Mouse (Mus musculus) embryonic facial prominence, embryonic 11.5 days (tissue): ENCODE measurements at regions not wholly inside any gene's neighbourhood (a gene's known extent, or its start where the extent isn't known, plus 50 kb on each side); places are given as distances from the start of the nearest gene placed in this dataset.

Experiments used
- ATAC-seq: fragments of 200-750 bp; cut with Nextera tagmentation; replicated peaks from 2 replicates; pipeline ENCODE4 v1.8.0; 2017; ENCODE audit warnings: low read depth; ENCODE audit not compliant: insufficient number of reproducible peaks, low FRiP score, low TSS enrichment
- DNase-seq: peaks from one replicate; pipeline ENCODE4 v3.0.0-alpha.2; 2015; ENCODE audit warnings: low spot score
- H3K27ac ChIP-seq: fragments of 300-500 bp; sonication (generic); replicated peaks from 2 replicates; pipeline ENCODE4 v1.5.1; 2014; ENCODE audit warnings: mild to moderate bottlenecking, low read depth, low read length, control low read depth
- H3K27me3 ChIP-seq: fragments of 300-500 bp; sonication (generic); 2 replicates; pipeline ENCODE4 v1.6.1; 2014; ENCODE audit warnings: mild to moderate bottlenecking, low read length, moderate library complexity, mixed read lengths; ENCODE audit not compliant: control insufficient read depth, insufficient read depth
- H3K36me3 ChIP-seq: fragments of 300-500 bp; sonication (generic); replicated peaks from 2 replicates; pipeline ENCODE4 v1.6.1; 2014; ENCODE audit warnings: low read depth, mild to moderate bottlenecking, low read length, moderate library complexity, mixed read lengths; ENCODE audit not compliant: control insufficient read depth, insufficient read depth
- H3K4me1 ChIP-seq: fragments of 300-500 bp; sonication (generic); 2 replicates; pipeline ENCODE4 v1.6.1; 2014; ENCODE audit warnings: low read length, mixed read lengths; ENCODE audit not compliant: control insufficient read depth, insufficient read depth
- H3K4me2 ChIP-seq: fragments of 300-500 bp; sonication (generic); 2 replicates; pipeline ENCODE4 v1.6.1; 2014; ENCODE audit warnings: low read depth, mild to moderate bottlenecking, control low read depth, low read length, moderate library complexity
- H3K4me3 ChIP-seq: fragments of 300-500 bp; sonication (generic); 2 replicates; pipeline ENCODE4 v1.5.1; 2014; ENCODE audit warnings: low read depth, low read length, control low read depth
- H3K9ac ChIP-seq: fragments of 300-500 bp; sonication (generic); replicated peaks from 2 replicates; pipeline ENCODE4 v1.6.1; 2014; ENCODE audit warnings: mild to moderate bottlenecking, control low read depth, low read length
- H3K9me3 ChIP-seq: fragments of 300-500 bp; sonication (generic); replicated peaks from 2 replicates; pipeline ENCODE4 v1.6.1; 2016; ENCODE audit warnings: mild to moderate bottlenecking, low read length, inconsistent platforms, mixed read lengths; ENCODE audit not compliant: control insufficient read depth
- WGBS: fragments of 180-500 bp; shearing (Covaris S2); extraction: QIAGEN DNeasy Blood & Tissue Kit; methylation state at CpG from one replicate; pipeline ENCODE4 v1.1.7; 2014; 5-methylcytosine and 5-hydroxymethylcytosine counted together

DNA sequence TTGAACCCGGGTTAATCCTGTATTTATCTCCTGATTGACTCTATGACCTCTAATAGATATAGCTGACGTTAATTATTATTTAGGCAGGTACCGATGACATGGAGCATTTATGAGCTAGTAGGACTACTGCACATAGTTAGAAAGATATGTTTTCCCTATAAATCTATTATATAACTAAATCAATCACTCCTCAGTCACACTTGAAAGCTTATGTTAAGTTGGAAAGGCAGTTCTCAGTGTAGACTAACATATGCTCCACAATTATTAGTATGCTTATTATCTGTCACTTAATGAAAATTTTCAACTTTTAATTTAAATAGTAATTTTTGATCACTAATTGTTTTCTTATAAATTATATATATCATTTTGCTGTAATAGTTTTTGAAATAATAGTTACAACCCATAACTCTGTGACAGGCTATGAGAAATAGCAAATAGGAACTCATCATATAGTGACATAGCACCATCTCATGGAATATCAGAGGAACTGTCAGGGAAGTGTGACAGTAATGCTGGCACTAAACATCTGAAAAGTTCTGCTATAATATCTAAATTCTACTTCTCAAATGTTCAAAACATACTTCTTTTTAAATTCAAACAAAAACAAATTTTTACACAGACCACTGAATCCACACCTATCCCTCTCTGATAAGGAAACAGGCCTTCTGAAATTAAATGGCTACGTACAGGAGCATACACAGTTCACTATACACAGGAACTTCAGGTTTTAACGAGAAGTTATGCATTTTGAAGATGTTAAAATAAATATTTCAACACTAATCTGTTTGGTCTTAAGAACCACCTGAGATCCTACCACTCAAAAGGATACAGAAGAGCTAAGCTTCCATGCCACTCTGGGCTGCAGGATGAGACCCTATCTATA is 75.3 kb upstream of the Map2 start:
- Histone ChIP-seq H3K27ac (no peak overlapping the region), H3K4me1 (no peaks in the 10 kb centered on the region), H3K4me2 (no peak overlapping the region), H3K9ac (no peak overlapping the region), H3K4me3 (no peak overlapping the region), H3K27me3 (no peaks in the 10 kb centered on the region), H3K36me3 (no peaks in the 10 kb centered on the region), H3K9me3 (no peaks in the 10 kb centered on the region)
- ATAC-seq (no peak), DNase-seq (peak; percentile 17)
- WGBS: 77% methylated on average over 5 of the region's 5 CpGs

DNA sequence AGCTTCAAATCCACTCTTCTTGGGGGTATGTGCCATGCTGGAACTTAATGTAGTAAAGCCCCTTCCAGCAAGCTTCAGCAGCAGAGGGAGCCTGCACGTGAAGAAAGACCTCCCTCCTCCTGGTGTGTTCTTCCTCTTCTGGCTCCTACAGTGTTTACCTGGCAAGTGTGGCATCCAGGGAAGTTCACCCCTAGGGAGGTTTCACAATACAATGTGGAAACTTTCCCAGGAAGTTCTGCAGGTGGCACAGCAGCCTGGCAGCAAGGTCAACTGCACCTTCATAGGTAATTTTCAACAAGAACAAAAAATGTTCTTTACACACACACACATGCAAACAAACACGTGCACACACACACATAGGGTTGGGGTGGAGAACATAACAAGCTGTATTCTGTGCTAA is 73.7 kb upstream of the Map2 start:
- ATAC-seq (no peak), DNase-seq (no peak)
- Histone ChIP-seq H3K27ac (no peak overlapping the region), H3K9me3 (no peaks in the 10 kb centered on the region), H3K27me3 (no peaks in the 10 kb centered on the region), H3K4me1 (no peaks in the 10 kb centered on the region), H3K4me3 (no peak overlapping the region), H3K9ac (no peak overlapping the region), H3K36me3 (no peaks in the 10 kb centered on the region), H3K4me2 (no peak overlapping the region)
- 33% methylated on average over 2 of the region's 2 CpGs for WGBS

DNA sequence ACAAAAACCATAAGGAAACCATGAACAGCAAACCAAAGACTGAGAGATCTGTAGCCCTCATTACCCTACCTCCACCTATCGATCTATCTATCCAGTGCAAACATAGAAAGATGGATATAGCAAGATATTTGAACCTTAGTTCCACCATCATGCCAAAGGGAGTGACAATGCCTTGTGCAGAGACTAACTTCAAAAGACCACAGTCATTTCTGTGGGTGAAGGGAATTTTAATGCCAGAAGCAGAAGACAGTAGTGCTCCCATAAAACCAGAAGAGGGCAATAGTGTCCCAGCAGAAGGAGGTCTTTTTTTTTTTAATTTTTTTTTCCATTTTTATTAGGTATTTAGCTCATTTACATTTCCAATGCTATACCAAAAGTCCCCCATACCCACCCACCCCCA is 70.6 kb upstream of the Map2 start:
- Histone ChIP-seq H3K4me3 (no peak overlapping the region), H3K9me3 (no peaks in the 10 kb centered on the region), H3K27ac (no peak overlapping the region), H3K4me2 (no peak overlapping the region), H3K4me1 (no peaks in the 10 kb centered on the region), H3K27me3 (no peaks in the 10 kb centered on the region), H3K9ac (no peak overlapping the region), H3K36me3 (no peaks in the 10 kb centered on the region)
- WGBS: 32% methylated on average over 1 of the region's 1 CpGs
- ATAC-seq (no peak), DNase-seq (no peak)

DNA sequence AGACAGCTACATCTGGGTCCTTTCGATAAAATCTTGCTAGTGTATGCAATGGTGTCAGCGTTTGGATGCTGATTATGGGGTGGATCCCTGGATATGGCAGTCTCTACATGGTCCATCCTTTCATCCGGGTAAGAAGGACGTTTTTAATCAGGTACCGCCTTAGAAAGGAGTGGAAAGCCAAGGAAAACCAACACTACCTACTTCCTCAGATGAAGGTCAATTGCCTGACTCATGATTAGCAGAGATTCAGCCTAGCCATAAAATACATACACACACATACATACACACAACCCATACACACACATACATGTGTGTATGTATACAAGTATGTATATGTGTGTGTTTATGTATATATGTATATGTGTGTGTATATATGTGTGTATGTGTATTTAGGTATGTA is 69.9 kb upstream of the Map2 start:
- no peaks in the 10 kb centered on the region for H3K9me3 ChIP-seq
- H3K27ac ChIP-seq: no peak overlapping the region
- H3K4me3 ChIP-seq: no peak overlapping the region
- 89% methylated on average over 4 of the region's 5 CpGs for WGBS
- no peak overlapping the region for H3K4me2 ChIP-seq
- no peak overlapping the region for H3K9ac ChIP-seq
- no peak for ATAC-seq
- no peaks in the 10 kb centered on the region for H3K36me3 ChIP-seq
- H3K4me1 ChIP-seq: no peaks in the 10 kb centered on the region
- no peaks in the 10 kb centered on the region for H3K27me3 ChIP-seq
- DNase-seq: no peak

DNA sequence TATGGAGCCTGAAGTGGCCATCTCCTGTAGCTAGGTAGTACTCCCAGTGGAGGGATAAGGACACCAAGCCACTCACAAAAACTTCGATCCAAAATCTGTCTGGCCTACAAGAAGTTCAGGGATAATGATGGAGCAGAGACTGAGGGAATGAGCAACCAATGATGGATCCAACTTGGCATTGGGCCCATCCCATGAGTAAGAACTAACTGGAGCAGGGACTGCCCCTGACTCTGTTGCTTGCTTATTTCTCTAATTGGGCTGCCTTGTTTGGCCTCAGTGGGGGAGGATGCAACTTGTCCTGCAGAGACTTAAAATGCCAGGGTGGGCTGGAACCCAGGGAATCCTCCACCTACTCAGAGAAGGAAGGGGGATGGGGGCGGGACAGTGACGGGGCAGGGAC is 67.0 kb upstream of the Map2 start:
- Histone ChIP-seq H3K4me3 (no peak overlapping the region), H3K4me2 (no peak overlapping the region), H3K27me3 (no peaks in the 10 kb centered on the region), H3K4me1 (no peaks in the 10 kb centered on the region), H3K36me3 (no peaks in the 10 kb centered on the region), H3K9me3 (no peaks in the 10 kb centered on the region), H3K27ac (no peak overlapping the region), H3K9ac (no peak overlapping the region)
- no peak for ATAC-seq
- no peak for DNase-seq
- 92% methylated on average over 3 of the region's 3 CpGs for whole genome bisulfite sequencing

DNA sequence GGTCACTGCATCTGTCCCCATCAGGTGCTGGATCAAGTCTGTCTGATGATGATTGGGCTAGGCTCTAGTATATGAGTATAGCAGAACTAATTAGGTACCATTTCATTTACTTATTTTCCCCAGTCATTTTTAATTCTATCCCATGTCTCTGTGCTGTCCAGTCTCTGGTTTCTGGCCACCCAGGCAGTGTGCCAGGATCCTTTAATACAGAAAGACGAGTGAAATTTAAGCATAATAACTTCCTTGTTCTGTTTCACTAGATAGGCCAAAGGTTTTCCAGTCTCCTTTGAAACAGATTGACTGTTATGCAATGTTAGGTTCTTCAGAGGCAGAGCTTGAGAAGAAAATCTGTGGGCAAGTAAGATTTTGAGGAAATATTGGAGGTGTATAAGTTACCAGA is 61.2 kb upstream of the Map2 start:
- 33% methylated on average over 1 of the region's 1 CpGs for WGBS
- ATAC-seq (no peak), DNase-seq (no peak)
- Histone ChIP-seq H3K4me3 (no peak overlapping the region), H3K36me3 (no peaks in the 10 kb centered on the region), H3K4me1 (no peaks in the 10 kb centered on the region), H3K4me2 (no peak overlapping the region), H3K27ac (no peak overlapping the region), H3K9me3 (no peaks in the 10 kb centered on the region), H3K27me3 (no peaks in the 10 kb centered on the region), H3K9ac (no peak overlapping the region)

DNA sequence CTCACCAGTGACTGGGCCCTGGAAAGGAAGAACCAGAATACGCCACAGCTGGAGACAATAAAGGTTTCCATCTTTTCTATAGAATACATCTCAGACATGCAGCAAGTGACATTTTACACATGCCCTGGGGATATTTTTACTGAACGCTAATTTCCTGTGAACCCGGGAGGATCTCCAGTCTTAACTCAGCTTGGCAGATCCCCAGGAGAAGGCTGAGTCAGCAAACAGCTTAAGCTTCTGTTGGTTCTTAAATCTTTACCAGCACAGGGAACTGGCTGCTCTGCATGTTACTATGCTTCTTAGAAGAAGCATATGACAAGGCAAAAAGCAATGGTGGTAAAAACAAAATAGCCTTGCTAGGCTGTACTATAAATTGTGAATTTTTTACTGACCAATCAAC is 59.7 kb upstream of the Map2 start:
- DNase-seq (peak; percentile 69), ATAC-seq (no peak)
- no peaks in the 10 kb centered on the region for H3K9me3 ChIP-seq
- H3K4me2 ChIP-seq: no peak overlapping the region
- WGBS: 26% methylated on average over 3 of the region's 3 CpGs
- no peaks in the 10 kb centered on the region for H3K4me1 ChIP-seq
- H3K36me3 ChIP-seq: no peaks in the 10 kb centered on the region
- H3K27ac ChIP-seq: no peak overlapping the region
- no peak overlapping the region for H3K4me3 ChIP-seq
- no peaks in the 10 kb centered on the region for H3K27me3 ChIP-seq
- H3K9ac ChIP-seq: no peak overlapping the region
